Mouse (Mus musculus) brain, embryonic 14.5 days (tissue): ENCODE measurements around the gene Kdm2a.

Experiments used
- CTCF ChIP-seq: fragments of 200-500 bp; IDR thresholded peaks from 2 replicates; pipeline ENCODE4 v1.5.1; 2012; ENCODE audit warnings: inconsistent platforms, mild to moderate bottlenecking, moderate library complexity, borderline replicate concordance; ENCODE audit not compliant: insufficient read depth, insufficient read length; ENCODE audit errors: extremely low read depth
- POLR2A ChIP-seq: fragments of 200-500 bp; IDR thresholded peaks from 2 replicates; pipeline ENCODE4 v1.6.1; 2012; ENCODE audit warnings: mild to moderate bottlenecking, inconsistent platforms, borderline replicate concordance; ENCODE audit not compliant: poor library complexity, insufficient read depth, insufficient read length, severe bottlenecking; ENCODE audit errors: extremely low read depth

- TF ChIP-seq POLR2A (0 out of 2 replicates have a peak, but pooled peaks have one; percentile 10), CTCF (peak; percentile 74)
Observed at GRCm38 (mm10) chr19:4306190-4306577, 91.9 kb downstream of the Kdm2a start, which contains the start of gene Grk2.
